Comparison of ENCODE assay signal across 8 mouse cellular contexts in genomic region chr1:192091806-192092772, GRCm38 (mm10). TPM values are rescaled to one million over a fixed set of nuclear protein-coding genes. Genes with fewer than 3 reads are reported as not detected.
DNase-seq lines count a peak whose midpoint lies in the region; ATAC-seq and TF ChIP-seq lines count a peak whose summit lies in the region.

Gene Traf5 (minus strand): TSS chr1:192092559.

- peak within 1 kb of the TSS; percentile 93 for H3K4me2 ChIP-seq in forebrain, postnatal 0 days (ENCODE audit: low read depth)
- peak within 1 kb of the TSS; percentile 80 for H3K4me2 ChIP-seq in lung, embryonic 16.5 days (ENCODE audit: low read depth, low read length)

- H3K9me3 ChIP-seq in G1E (replicated peaks), result no peaks in the 10 kb centered on the region
- no peaks in the 10 kb centered on the region for H3K9me3 ChIP-seq in forebrain, postnatal 0 days (ENCODE audit: low read length)
- no peaks in the 10 kb centered on the region for H3K9me3 ChIP-seq in lung, embryonic 16.5 days (ENCODE audit: control insufficient read depth, low read length)

- peaks cover 46% of the 10 kb centered on the region for H3K4me1 ChIP-seq in G1E (ENCODE audit: insufficient read depth, low read depth, low read length)
- H3K4me1 ChIP-seq in forebrain, postnatal 0 days (ENCODE audit: insufficient read depth), result no peaks in the 10 kb centered on the region
- H3K4me1 ChIP-seq in lung, embryonic 16.5 days (replicated peaks; ENCODE audit: control insufficient read depth, insufficient read depth, low read length), result peaks cover 23% of the 10 kb centered on the region

- H3K4me3 ChIP-seq in G1E (ENCODE audit: low read depth, low read length), result peak within 1 kb of the TSS; percentile 79
- peak within 1 kb of the TSS; percentile 61 for H3K4me3 ChIP-seq in forebrain, postnatal 0 days (ENCODE audit: low read depth, low read length)
- H3K4me3 ChIP-seq in lung, embryonic 16.5 days (ENCODE audit: low read length), result peak within 1 kb of the TSS; percentile 79

- DNase-seq in G1E (ENCODE audit: low spot score), result peak; percentile 94
- DNase-seq in cerebellum, adult 18-20 months, result peak; percentile 88 to 93
- DNase-seq in forebrain, postnatal 0 days, result peak; percentile 83
- peak; percentile 99 for DNase-seq in heart, postnatal 4 days
- DNase-seq in layer of hippocampus, adult 9-10 months (ENCODE audit: low spot score), result peak; percentile 68
- peak; percentile 95 for DNase-seq in ovary, postnatal 10 days (ENCODE audit: low spot score)
- DNase-seq in thymus, postnatal 10 days (ENCODE audit: low spot score in 2 of 2), result peak; percentile 98 to 99

- peak within 1 kb of the TSS; percentile 52 for H3K9ac ChIP-seq in forebrain, postnatal 0 days
- H3K9ac ChIP-seq in lung, embryonic 16.5 days (ENCODE audit: low read length), result peak within 1 kb of the TSS; percentile 90

- H3K27ac ChIP-seq in forebrain, postnatal 0 days (ENCODE audit: low read depth, low read length), result no peak within 1 kb of the TSS
- peak within 1 kb of the TSS; percentile 80 for H3K27ac ChIP-seq in lung, embryonic 16.5 days (ENCODE audit: low read length)

- H3K36me3 ChIP-seq in G1E (replicated peaks), result peaks cover 5% of the 10 kb centered on the region
- H3K36me3 ChIP-seq in forebrain, postnatal 0 days (ENCODE audit: insufficient read depth), result no peaks in the 10 kb centered on the region
- H3K36me3 ChIP-seq in lung, embryonic 16.5 days (ENCODE audit: control insufficient read depth, insufficient read depth, low read length), result no peaks in the 10 kb centered on the region

- peak; percentile 96 for ATAC-seq in G1E (ENCODE audit: extremely low read depth, insufficient number of reproducible peaks, low FRiP score, poor library complexity, severe bottlenecking)
- ATAC-seq in forebrain, postnatal 0 days, result peak; percentile 96
- ATAC-seq in lung, embryonic 16.5 days (ENCODE audit: low read depth), result peak; percentile 99

- H3K27me3 ChIP-seq in G1E (ENCODE audit: insufficient read depth, low read length), result peaks cover 5% of the 10 kb centered on the region; the same call in 1 of the 2 replicates
- H3K27me3 ChIP-seq in forebrain, postnatal 0 days (ENCODE audit: insufficient read depth, low read length), result no peaks in the 10 kb centered on the region
- H3K27me3 ChIP-seq in lung, embryonic 16.5 days (ENCODE audit: control insufficient read depth, insufficient read depth, low read depth, low read length), result no peaks in the 10 kb centered on the region; the same call in 1 of the 2 replicates

- no peak for TF ChIP-seq CTCF in G1E (IDR thresholded peaks at IDR 0.05; ENCODE audit: low read depth, low read length)
- peak; percentile 3; the same call in 1 of the 2 replicates for TF ChIP-seq CTCF in forebrain, postnatal 0 days (IDR thresholded peaks at IDR 0.05; ENCODE audit: low read depth)

- WGBS in forebrain, postnatal 0 days, result 4% methylated on average over 63 of the region's 63 CpGs
- WGBS in lung, embryonic 16.5 days, result under 1% methylated on average over 62 of the region's 63 CpGs

RNA-seq across cellular contexts. Expression of gene Traf5, which starts in this region (rescaled TPM):
- total RNA-seq in G1E (2014; fragmentation: Nextera tagmentation), result 3.5 and 6.8 TPM in 2 replicates
- total RNA-seq in G1E (2017), result 3.5 and 4.7 TPM in 2 replicates
- polyA plus RNA-seq in G1E (2012), result 1.1 and 1.6 TPM in 2 replicates
- total RNA-seq in forebrain, postnatal 0 days (2014; rRNA removed), result 2.0 and 4.3 TPM in 2 replicates
- polyA plus RNA-seq in forebrain, postnatal 0 days (2015; fragmentation: Nextera tagmentation; extraction: Ambion mirVana), result 1.2 and 1.5 TPM in 2 replicates
- total RNA-seq in heart, postnatal 4 days (2021), result 10 to 100 TPM; 15.0 to 22.4 TPM
- 21.9 and 23.4 TPM in 2 replicates for polyA plus RNA-seq in lung, embryonic 16.5 days (2015; fragmentation: Nextera tagmentation; extraction: Ambion mirVana)
